Mouse (Mus musculus): ENCODE results near the gene Tpsb2. TPM values are rescaled to one million over a fixed set of nuclear protein-coding genes. Genes with fewer than 3 reads are reported as not detected.

The Tpsb2 gene
- total RNA-seq, 2 experiments from 2014 or later: 11.1 to 15.7 TPM

DNA sequence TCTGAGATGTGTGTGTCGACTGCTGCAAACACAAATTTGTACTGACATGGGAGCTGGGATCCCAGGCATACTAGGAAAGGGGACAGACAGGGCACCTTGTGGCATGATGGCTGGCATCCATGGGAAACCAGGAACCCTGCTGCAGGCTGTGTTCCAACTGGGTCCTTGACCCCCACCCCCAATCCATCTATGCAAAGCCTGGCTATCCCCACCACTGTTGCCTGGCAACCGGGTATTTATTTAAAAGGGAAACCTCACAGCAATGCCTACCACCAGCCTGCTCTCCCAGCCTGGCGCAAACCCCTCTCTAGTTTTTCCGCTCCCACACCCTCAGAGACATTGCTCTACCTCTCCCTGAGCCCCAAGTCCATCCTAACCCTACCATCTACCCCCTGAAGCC, 41.2 kb downstream of the Tpsb2 start:
- no peak for DNase-seq

DNA sequence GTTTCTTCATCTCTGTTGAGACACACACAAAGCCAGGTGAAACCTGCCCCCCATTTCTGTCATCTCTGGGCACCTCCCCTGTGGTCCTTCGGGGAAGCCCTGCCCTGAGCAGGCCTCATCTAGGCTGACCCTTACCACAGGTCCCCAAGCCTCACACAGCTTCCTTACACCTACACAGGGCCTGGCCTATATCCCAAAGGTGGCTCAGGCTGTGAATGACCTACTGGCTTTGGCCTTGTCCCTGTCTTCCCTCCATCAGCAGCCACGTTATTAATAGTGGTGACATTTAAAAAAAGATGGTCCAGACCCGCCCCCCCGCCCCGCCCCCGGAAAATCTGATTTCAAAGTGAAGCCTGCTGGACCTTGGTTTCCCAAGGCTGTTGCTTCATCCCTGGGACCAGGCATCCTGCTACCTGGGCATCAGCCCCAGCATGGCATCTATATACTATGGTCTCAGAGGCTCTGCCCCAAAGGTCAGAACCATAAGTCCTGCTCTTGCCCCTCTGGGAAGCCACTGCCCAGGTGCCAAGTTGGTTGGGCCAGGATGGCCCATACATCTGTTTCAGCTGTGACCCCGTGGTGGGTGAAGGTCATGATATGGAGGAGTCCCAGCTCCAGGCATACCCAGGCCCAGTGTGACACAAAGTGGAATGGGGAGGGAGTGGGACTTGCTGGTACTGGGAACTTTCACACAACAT, 42.3 kb downstream of the Tpsb2 start:
- DNase-seq: no peak

DNA sequence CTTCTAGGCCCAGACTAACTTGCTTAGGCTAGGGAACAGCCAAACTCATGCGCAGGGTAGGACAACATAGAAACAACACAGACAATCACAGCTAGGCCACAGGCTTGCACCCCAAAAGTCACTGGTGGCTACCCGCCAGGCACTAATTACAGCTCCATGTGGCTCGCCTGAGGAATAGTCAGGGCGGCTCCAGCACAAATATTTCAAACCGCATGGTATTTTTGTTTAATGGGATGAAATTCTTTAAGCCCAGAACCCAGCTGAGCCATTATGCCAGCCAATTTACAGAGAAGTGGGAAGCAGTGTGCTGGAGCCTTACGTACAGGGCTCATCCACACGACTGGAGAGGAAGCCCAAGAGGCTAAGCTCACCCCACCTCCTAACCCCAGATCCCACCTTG, 43.5 kb downstream of the Tpsb2 start:
- DNase-seq: no peak

DNA sequence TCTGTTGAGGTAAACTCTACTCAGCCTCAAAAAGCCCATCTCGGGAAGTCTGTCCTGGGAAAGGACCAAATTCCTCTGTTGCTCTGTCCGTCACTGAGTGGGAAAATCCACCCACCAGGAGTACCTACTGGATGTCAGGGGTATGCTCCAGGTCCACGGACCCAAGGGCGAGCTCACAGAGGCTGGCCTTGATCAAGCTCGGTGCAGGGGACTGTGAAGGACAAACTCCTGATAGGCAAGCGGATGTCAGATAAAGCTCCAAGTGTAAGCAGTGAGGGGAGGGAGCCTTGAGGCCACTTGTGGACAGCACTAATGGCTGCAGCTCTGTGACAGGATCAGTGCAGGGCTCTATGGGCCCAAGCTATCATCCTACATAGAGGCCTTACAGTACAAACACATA, 44.1 kb downstream of the Tpsb2 start:
- DNase-seq: no peak

DNA sequence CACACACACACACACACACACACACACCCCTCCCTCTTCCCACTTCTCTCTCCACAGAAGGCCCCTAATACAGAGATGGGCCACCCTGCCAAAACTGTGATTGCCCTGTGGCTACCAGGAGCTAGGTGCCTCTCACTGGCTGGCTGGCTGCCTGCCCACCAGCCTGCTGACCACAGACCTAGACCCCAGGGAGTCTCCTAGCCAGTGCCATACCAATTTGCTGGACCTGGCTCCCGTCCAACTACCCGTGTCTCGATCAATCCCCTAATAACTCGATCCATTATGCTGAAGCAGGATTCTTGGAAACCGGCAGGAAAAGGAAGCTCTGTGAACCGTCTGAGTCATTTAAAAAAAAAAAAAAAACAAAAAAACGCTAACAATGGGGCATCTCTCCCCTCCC, 44.7 kb downstream of the Tpsb2 start:
- no peak for DNase-seq

DNA sequence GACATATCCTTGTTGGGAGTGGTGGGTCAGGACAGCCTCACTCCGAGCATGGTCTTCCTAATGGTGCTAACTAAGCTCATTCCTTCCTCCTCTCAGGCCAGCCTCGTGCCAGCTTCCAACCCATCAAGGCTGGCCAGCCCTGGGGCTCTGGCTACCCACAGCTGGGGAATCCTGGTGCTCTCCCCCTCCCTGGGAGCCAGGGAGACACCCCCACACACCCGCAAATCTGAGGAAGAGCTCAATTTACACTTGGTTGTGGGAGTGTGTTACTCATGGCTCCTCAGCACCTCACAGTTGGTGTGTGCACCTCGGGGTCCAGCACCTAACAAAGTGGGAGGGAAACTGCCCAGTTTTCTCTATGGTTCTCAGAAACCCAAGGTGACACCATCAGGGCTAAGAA, 45.1 kb downstream of the Tpsb2 start:
- DNase-seq: no peak

DNA sequence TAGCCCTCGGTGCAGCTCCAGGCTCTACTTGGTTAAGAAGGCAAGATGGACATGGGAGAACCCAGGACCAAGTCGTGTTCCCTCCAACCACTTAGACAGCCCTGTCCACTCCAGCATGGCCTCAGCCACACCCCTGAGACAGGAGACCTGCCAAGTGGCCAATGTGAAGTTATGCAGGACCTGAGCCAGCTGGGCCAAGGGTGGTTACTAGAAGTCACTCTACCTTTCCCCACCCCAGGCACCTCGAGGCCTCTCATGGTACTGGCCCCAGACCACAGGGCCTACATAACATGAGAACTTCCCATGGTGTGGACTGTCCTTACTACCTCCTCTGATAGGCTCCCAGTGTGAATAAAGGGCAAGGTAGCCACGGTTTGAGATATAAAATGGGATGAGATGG, 48.1 kb downstream of the Tpsb2 start:
- DNase-seq: peak; percentile 75

DNA sequence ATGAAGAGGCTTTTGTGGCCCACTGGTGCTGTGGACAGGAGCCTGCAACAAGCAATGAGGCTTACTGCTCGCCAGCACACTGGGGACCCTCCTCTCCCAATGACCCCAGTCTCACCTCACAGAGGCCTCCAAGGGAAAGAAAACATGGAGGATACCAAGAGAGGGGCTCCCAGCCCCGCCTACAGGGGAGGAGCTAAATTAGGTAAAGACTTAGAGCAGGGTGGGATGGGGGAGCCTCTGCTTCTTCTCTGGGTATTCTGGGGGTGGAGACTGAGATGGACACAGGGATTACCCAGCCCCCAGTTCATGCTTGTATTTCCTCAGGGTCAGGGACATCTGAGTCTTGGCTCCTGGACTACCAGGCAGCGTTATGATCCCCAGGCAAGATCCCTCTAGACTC, 48.8 kb downstream of the Tpsb2 start:
- no peak for DNase-seq

DNA sequence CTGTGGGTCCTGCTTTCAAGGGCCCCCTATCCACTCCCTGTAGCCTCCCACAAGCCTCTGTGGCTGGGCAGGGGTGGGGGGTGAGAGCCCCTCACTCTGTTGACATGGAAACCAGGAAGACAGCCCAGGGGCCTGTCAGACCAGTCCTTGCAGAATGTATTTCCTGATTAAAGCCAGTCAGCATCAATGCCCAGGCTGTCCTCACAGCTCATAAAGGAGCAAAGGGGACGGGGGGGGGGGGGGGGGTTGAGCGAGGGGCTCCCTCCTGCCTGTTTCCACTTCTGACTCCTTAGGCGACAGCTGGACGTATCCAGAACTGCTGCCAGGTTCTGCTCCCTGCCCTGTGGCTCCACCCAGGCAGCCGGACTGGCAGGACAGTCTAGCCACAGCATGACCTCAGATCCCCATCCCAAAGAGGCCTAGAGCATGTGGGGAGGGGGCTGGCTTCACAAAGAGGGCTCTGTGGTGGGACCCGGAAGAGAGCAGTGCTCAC, 49.4 kb downstream of the Tpsb2 start:
- peak; percentile 41 for DNase-seq

DNA sequence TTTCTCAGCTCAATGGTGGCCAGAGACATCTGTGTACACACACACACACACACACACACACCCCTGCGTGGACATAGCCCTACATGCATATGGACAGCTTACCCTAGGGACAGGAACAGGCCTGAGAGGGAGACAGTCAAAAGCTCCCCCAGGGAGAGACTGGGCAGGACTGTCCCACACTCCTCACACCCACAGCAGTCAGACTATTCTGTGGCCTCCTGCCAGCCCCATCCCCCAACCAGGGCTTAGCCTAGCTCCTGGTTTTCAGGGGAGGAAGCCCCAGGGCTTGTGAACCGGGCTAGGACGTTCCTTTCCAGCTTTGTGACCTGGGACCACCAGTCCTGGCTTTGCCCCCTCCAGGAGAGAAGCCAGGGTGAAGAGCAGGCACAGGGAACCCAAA, 50.1 kb downstream of the Tpsb2 start:
- DNase-seq: peak; percentile 69

DNA sequence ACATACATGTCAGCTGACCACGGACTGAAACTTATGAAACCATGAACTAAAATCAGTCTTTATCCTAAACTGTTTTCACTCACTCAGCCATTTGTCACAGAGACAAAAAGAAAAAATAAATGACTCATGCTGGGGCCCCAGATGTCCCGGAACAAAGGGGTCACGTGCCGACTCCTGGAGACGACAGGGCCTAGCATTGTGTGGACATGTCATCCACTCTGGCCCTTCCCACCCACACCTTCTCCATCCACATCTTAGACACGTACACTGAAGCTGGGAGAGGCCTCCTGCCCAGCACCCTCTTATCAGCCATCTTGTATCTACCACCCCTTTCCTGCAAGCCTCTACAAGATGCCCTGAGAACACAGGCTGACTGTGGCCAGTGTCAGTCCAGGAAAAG, 51.9 kb downstream of the Tpsb2 start:
- DNase-seq: no peak

Other genes with a start within 250 kb of the Tpsb2 start
- gene Ptx4, start 245.5 kb upstream of the Tpsb2 start, total RNA-seq (2021): 1 to 10 TPM; 1.4 TPM
- 10 to 100 TPM; 25.2 to 25.6 TPM for gene Clcn7, start 232.9 kb upstream of the Tpsb2 start, total RNA-seq (2021)
- gene Ccdc154, start 203.8 kb upstream of the Tpsb2 start, total RNA-seq (2021): not detected
- gene Gm38655, start 190.8 kb upstream of the Tpsb2 start, total RNA-seq (2021): not detected
- 10 to 100 TPM; 14.4 to 17.5 TPM for gene BC003965, start 181.8 kb upstream of the Tpsb2 start, total RNA-seq (2021)
- 10 to 100 TPM in 1 of 2 experiments, 1 to 10 TPM in 1; 8.5 to 10.4 TPM for gene Unkl, start 177.9 kb upstream of the Tpsb2 start, total RNA-seq (2021)
- gene Gnptg, start 126.2 kb upstream of the Tpsb2 start, total RNA-seq (2021): 10 to 100 TPM; 11.2 to 14.9 TPM
- 10 to 100 TPM; 12.7 to 14.0 TPM for gene Tsr3, start 126.1 kb upstream of the Tpsb2 start, total RNA-seq (2021)
- under 1 TPM; 0.14 to 0.31 TPM for gene Baiap3, start 109.9 kb upstream of the Tpsb2 start, total RNA-seq (2021)
- 100 to 1,000 TPM; 219 to 221 TPM for gene Ube2i, start 91.7 kb upstream of the Tpsb2 start, total RNA-seq (2021)
- gene Prss34, start 67.9 kb upstream of the Tpsb2 start, total RNA-seq (2021): 1 to 10 TPM; 1.9 to 2.4 TPM
- gene Prss28, start 57.7 kb upstream of the Tpsb2 start, total RNA-seq (2021): not detected
- gene Prss29, start 47.7 kb upstream of the Tpsb2 start, total RNA-seq (2021): not detected
- 1 to 10 TPM; 3.9 to 6.7 TPM for gene Tpsab1, start 20.7 kb upstream of the Tpsb2 start, total RNA-seq (2021)
- gene Tpsg1, start 3.0 kb downstream of the Tpsb2 start, total RNA-seq (2021): under 1 TPM in 1 of 2 experiments, not detected in 1; 0.24 TPM
- gene Cacna1h, start 67.5 kb downstream of the Tpsb2 start, total RNA-seq (2021): 10 to 100 TPM; 14.5 to 19.1 TPM
- gene Tekt4, start 88.3 kb downstream of the Tpsb2 start, total RNA-seq (2021): under 1 TPM in 1 of 2 experiments, not detected in 1; 0.26 TPM
- gene Sstr5, start 131.0 kb downstream of the Tpsb2 start, total RNA-seq (2021): not detected
- gene Sox8, start 204.4 kb downstream of the Tpsb2 start, total RNA-seq (2021): under 1 TPM; 0.45 to 0.48 TPM
- gene Lmf1, start 212.8 kb downstream of the Tpsb2 start, total RNA-seq (2021): 10 to 100 TPM; 26.2 to 27.6 TPM

Data from heart, postnatal 4 days (tissue).